Mouse (Mus musculus): ENCODE results near the gene Urgcp.
"Not testable (repeated sequence)": the region's sequence is repeated elsewhere in the genome, so short reads cannot be mapped to it uniquely, and the experiment has no call there.

The Urgcp gene

GRCm38 (mm10) chr11:5761820-5762632 lies at the start of gene Urgcp:
TSS of gene Urgcp (minus strand) at chr11:5762376.
- DNase-seq (ENCODE audit: low spot score), result peak; percentile 95

- DNase-seq (ENCODE audit: low spot score), result not testable (repeated sequence)
Observed at GRCm38 (mm10) chr11:5809487-5809886, 47.3 kb upstream of the Urgcp start.

GRCm38 (mm10) chr11:5807956-5808355 lies 45.8 kb upstream of the Urgcp start:
- DNase-seq (ENCODE audit: low spot score), result no peak

- no peak for DNase-seq (ENCODE audit: low spot score)
Observed at GRCm38 (mm10) chr11:5805711-5806110, 43.5 kb upstream of the Urgcp start.

- no peak for DNase-seq (ENCODE audit: low spot score)
Observed at GRCm38 (mm10) chr11:5804174-5804573, 42.0 kb upstream of the Urgcp start.

GRCm38 (mm10) chr11:5803551-5803981 lies 41.4 kb upstream of the Urgcp start, which contains the start of gene Pgam2:
TSS of gene Pgam2 (minus strand) at chr11:5803733.
- DNase-seq (ENCODE audit: low spot score), result no peak

- no peak for DNase-seq (ENCODE audit: low spot score)
Observed at GRCm38 (mm10) chr11:5802457-5803217, 40.5 kb upstream of the Urgcp start.

GRCm38 (mm10) chr11:5802005-5802404 lies 39.8 kb upstream of the Urgcp start:
- DNase-seq (ENCODE audit: low spot score), result no peak

- no peak for DNase-seq (ENCODE audit: low spot score)
Observed at GRCm38 (mm10) chr11:5801511-5801910, 39.3 kb upstream of the Urgcp start.

GRCm38 (mm10) chr11:5799621-5800490 lies 37.7 kb upstream of the Urgcp start:
- no peak for DNase-seq (ENCODE audit: low spot score)

GRCm38 (mm10) chr11:5797928-5798327 lies 35.8 kb upstream of the Urgcp start:
- no peak for DNase-seq (ENCODE audit: low spot score)

GRCm38 (mm10) chr11:5797371-5797770 lies 35.2 kb upstream of the Urgcp start:
- no peak for DNase-seq (ENCODE audit: low spot score)

- DNase-seq (ENCODE audit: low spot score), result no peak
Observed at GRCm38 (mm10) chr11:5796939-5797338, 34.8 kb upstream of the Urgcp start.

GRCm38 (mm10) chr11:5795706-5796105 lies 33.5 kb upstream of the Urgcp start:
- DNase-seq (ENCODE audit: low spot score), result no peak

- no peak for DNase-seq (ENCODE audit: low spot score)
Observed at GRCm38 (mm10) chr11:5795290-5795689, 33.1 kb upstream of the Urgcp start.

- DNase-seq (ENCODE audit: low spot score), result no peak
Observed at GRCm38 (mm10) chr11:5790431-5790830, 28.3 kb upstream of the Urgcp start.

- DNase-seq (ENCODE audit: low spot score), result no peak
Observed at GRCm38 (mm10) chr11:5789754-5790333, 27.7 kb upstream of the Urgcp start.

- peak; percentile 14 for DNase-seq (ENCODE audit: low spot score)
Observed at GRCm38 (mm10) chr11:5789071-5789753, 27.0 kb upstream of the Urgcp start.

- peak; percentile 95 for DNase-seq (ENCODE audit: low spot score)
Observed at GRCm38 (mm10) chr11:5788056-5789014, 26.2 kb upstream of the Urgcp start, which contains the start of gene Dbnl. TSS of gene Dbnl (plus strand) at chr11:5788488.

GRCm38 (mm10) chr11:5787671-5788055 lies 25.5 kb upstream of the Urgcp start:
- DNase-seq (ENCODE audit: low spot score), result no peak
